Mouse (Mus musculus) limb, embryonic 15.5 days (tissue): ENCODE data around the gene Traip. TPM values are rescaled to one million over a fixed set of nuclear protein-coding genes. Genes with fewer than 3 reads are reported as not detected.
A peak's percentile ranks its signal among the peaks of the same experiment; 100 is the strongest.

Experiments used
- ATAC-seq: fragments of 200-750 bp; cut with Nextera tagmentation; 2 replicates; pipeline ENCODE4 v1.8.0; 2017; ENCODE audit warnings: low read depth, moderate TSS enrichment; ENCODE audit not compliant: insufficient number of reproducible peaks, low FRiP score, low TSS enrichment
- H3K27ac ChIP-seq: fragments of 300-500 bp; sonication (generic); 2 replicates; pipeline ENCODE4 v1.5.1; 2015; ENCODE audit warnings: moderate library complexity, mild to moderate bottlenecking, inconsistent platforms
- H3K27me3 ChIP-seq: fragments of 300-500 bp; sonication (generic); 2 replicates; pipeline ENCODE4 v1.6.1; 2015; ENCODE audit warnings: inconsistent platforms
- H3K36me3 ChIP-seq: fragments of 300-500 bp; sonication (generic); 2 replicates; pipeline ENCODE4 v1.6.1; 2015; ENCODE audit warnings: inconsistent platforms
- H3K4me1 ChIP-seq: fragments of 300-500 bp; sonication (generic); 2 replicates; pipeline ENCODE4 v1.6.1; 2015; ENCODE audit warnings: inconsistent platforms
- H3K4me2 ChIP-seq: fragments of 300-500 bp; sonication (generic); 2 replicates; pipeline ENCODE4 v1.6.1; 2015; ENCODE audit warnings: mild to moderate bottlenecking, inconsistent platforms
- H3K4me3 ChIP-seq: fragments of 300-500 bp; sonication (generic); 2 replicates; pipeline ENCODE4 v1.5.1; 2015; ENCODE audit warnings: mild to moderate bottlenecking, inconsistent platforms
- H3K9ac ChIP-seq: fragments of 300-500 bp; sonication (generic); 2 replicates; pipeline ENCODE4 v1.6.1; 2015; ENCODE audit warnings: inconsistent platforms
- H3K9me3 ChIP-seq: fragments of 300-500 bp; sonication (generic); 2 replicates; pipeline ENCODE4 v1.6.1; 2016; ENCODE audit warnings: inconsistent platforms
- WGBS: fragments of 180-500 bp; shearing (Covaris S2); methylation state at CpG from one replicate; pipeline ENCODE4 v1.1.7; 2015; 5-methylcytosine and 5-hydroxymethylcytosine counted together
- polyA plus RNA-seq: library from polyadenylated mRNA; unstranded; fragments of >200 nt; fragmentation: Nextera tagmentation; extraction: Ambion mirVana; gene quantifications from 2 replicates; pipeline ENCODE4 v1.2.1, GENCODE M21; 2015

Traip gene
- polyA plus RNA-seq, 1 experiment from 2014 or later: 19.5 TPM

- Histone ChIP-seq H3K4me3 (no peak overlapping the region), H3K9me3 (no peaks in the 10 kb centered on the region), H3K27ac (no peak overlapping the region), H3K27me3 (no peaks in the 10 kb centered on the region), H3K4me2 (no peak overlapping the region), H3K36me3 (0 out of 2 replicates have a peak, but pooled peaks cover 2% of the 10 kb centered on the region), H3K9ac (no peak overlapping the region), H3K4me1 (peaks cover 38% of the 10 kb centered on the region)
- 42% methylated on average over 3 of the region's 3 CpGs for WGBS
- ATAC-seq: no peak
These were observed 38.0 kb downstream of the Traip start for GRCm38 (mm10) chr9:107987950-107988349.

- WGBS: 35% methylated on average over 2 of the region's 2 CpGs
- Histone ChIP-seq H3K27ac (no peak within 1 kb of the TSS), H3K9ac (no peak within 1 kb of the TSS), H3K4me3 (no peak within 1 kb of the TSS), H3K4me2 (no peak within 1 kb of the TSS), H3K27me3 (no peaks in the 10 kb centered on the region), H3K36me3 (no peaks in the 10 kb centered on the region), H3K9me3 (no peaks in the 10 kb centered on the region), H3K4me1 (peaks cover 13% of the 10 kb centered on the region)
- no peak for ATAC-seq
These were observed 42.3 kb downstream of the Traip start, which contains the start of gene Cdhr4 for GRCm38 (mm10) chr9:107992197-107992596. Gene Cdhr4, plus strand, starts transcription at chr9:107992497.

GRCm38 (mm10) chr9:107993013-107993412 is 43.1 kb downstream of the Traip start:
- H3K4me3 ChIP-seq: no peak overlapping the region
- H3K9me3 ChIP-seq: no peaks in the 10 kb centered on the region
- no peak overlapping the region for H3K9ac ChIP-seq
- no peak overlapping the region for H3K27ac ChIP-seq
- H3K27me3 ChIP-seq: no peaks in the 10 kb centered on the region
- no peak overlapping the region for H3K4me2 ChIP-seq
- WGBS: 84% methylated on average over 11 of the region's 11 CpGs
- ATAC-seq: no peak
- H3K4me1 ChIP-seq: 0 out of 2 replicates have a peak, but pooled peaks cover 6% of the 10 kb centered on the region
- no peaks in the 10 kb centered on the region for H3K36me3 ChIP-seq

GRCm38 (mm10) chr9:107994464-107994863 is 44.5 kb downstream of the Traip start:
- Histone ChIP-seq H3K36me3 (no peaks in the 10 kb centered on the region), H3K27ac (no peak overlapping the region), H3K4me3 (no peak overlapping the region), H3K9me3 (no peaks in the 10 kb centered on the region), H3K4me1 (0 out of 2 replicates have a peak, but pooled peaks cover 5% of the 10 kb centered on the region), H3K27me3 (no peaks in the 10 kb centered on the region), H3K4me2 (no peak overlapping the region), H3K9ac (0 out of 2 replicates have a peak overlapping the region, but pooled peaks have one; percentile 15)
- 50% methylated on average over 2 of the region's 2 CpGs for WGBS
- no peak for ATAC-seq

- Histone ChIP-seq H3K4me2 (no peak overlapping the region), H3K4me3 (no peak overlapping the region), H3K27me3 (no peaks in the 10 kb centered on the region), H3K27ac (no peak overlapping the region), H3K36me3 (no peaks in the 10 kb centered on the region), H3K4me1 (0 out of 2 replicates have a peak, but pooled peaks cover 5% of the 10 kb centered on the region), H3K9me3 (no peaks in the 10 kb centered on the region), H3K9ac (no peak overlapping the region)
- ATAC-seq: no peak
- 91% methylated on average over 21 of the region's 21 CpGs for WGBS
These were observed 45.6 kb downstream of the Traip start for GRCm38 (mm10) chr9:107995513-107995912.

GRCm38 (mm10) chr9:107996049-107996448 is 46.1 kb downstream of the Traip start, which contains the start of gene Gm20662:
Gene Gm20662, plus strand, starts transcription at chr9:107996349.
- no peak for ATAC-seq
- Histone ChIP-seq H3K27me3 (no peaks in the 10 kb centered on the region), H3K36me3 (no peaks in the 10 kb centered on the region), H3K27ac (no peak within 1 kb of the TSS), H3K4me2 (no peak within 1 kb of the TSS), H3K4me3 (no peak within 1 kb of the TSS), H3K4me1 (0 out of 2 replicates have a peak, but pooled peaks cover 5% of the 10 kb centered on the region), H3K9ac (no peak within 1 kb of the TSS), H3K9me3 (no peaks in the 10 kb centered on the region)
- WGBS: 87% methylated on average over 5 of the region's 5 CpGs

- WGBS: under 1% methylated on average over 51 of the region's 51 CpGs
- H3K9ac ChIP-seq: peak within 1 kb of the TSS; percentile 92
- H3K27me3 ChIP-seq: no peaks in the 10 kb centered on the region
- ATAC-seq: peak; percentile 100
- peaks cover 25% of the 10 kb centered on the region for H3K4me1 ChIP-seq
- H3K27ac ChIP-seq: peak within 1 kb of the TSS; percentile 95
- no peaks in the 10 kb centered on the region for H3K9me3 ChIP-seq
- H3K4me3 ChIP-seq: peak within 1 kb of the TSS; percentile 73
- H3K4me2 ChIP-seq: peak within 1 kb of the TSS; percentile 69
- no peaks in the 10 kb centered on the region for H3K36me3 ChIP-seq
These were observed 52.2 kb downstream of the Traip start, which contains the start of gene Ip6k1 for GRCm38 (mm10) chr9:108001922-108002770. Gene Ip6k1, plus strand, starts transcription at chr9:108002501.

GRCm38 (mm10) chr9:108002778-108003530 is 53.0 kb downstream of the Traip start:
- H3K27me3 ChIP-seq: no peaks in the 10 kb centered on the region
- peaks cover 25% of the 10 kb centered on the region for H3K4me1 ChIP-seq
- peak overlapping the region; percentile 92 for H3K9ac ChIP-seq
- H3K4me3 ChIP-seq: peak overlapping the region; percentile 73
- peak overlapping the region; percentile 69 for H3K4me2 ChIP-seq
- H3K27ac ChIP-seq: peak overlapping the region; percentile 95
- WGBS: under 1% methylated on average over 50 of the region's 50 CpGs
- 0 out of 2 replicates have a peak, but pooled peaks cover under 1% of the 10 kb centered on the region for H3K36me3 ChIP-seq
- ATAC-seq: peak; percentile 35; the same call in 1 of the 2 replicates
- H3K9me3 ChIP-seq: no peaks in the 10 kb centered on the region

GRCm38 (mm10) chr9:108003531-108003890 is 53.6 kb downstream of the Traip start:
- ATAC-seq: no peak
- 0 out of 2 replicates have a peak, but pooled peaks cover 5% of the 10 kb centered on the region for H3K36me3 ChIP-seq
- H3K4me2 ChIP-seq: peak overlapping the region; percentile 69
- peak overlapping the region; percentile 95 for H3K27ac ChIP-seq
- no peaks in the 10 kb centered on the region for H3K27me3 ChIP-seq
- 4% methylated on average over 8 of the region's 8 CpGs for WGBS
- H3K4me3 ChIP-seq: peak overlapping the region; percentile 73
- H3K4me1 ChIP-seq: peaks cover 28% of the 10 kb centered on the region
- H3K9me3 ChIP-seq: no peaks in the 10 kb centered on the region
- peak overlapping the region; percentile 92 for H3K9ac ChIP-seq

GRCm38 (mm10) chr9:108008041-108008440 is 58.1 kb downstream of the Traip start:
- H3K4me1 ChIP-seq: peaks cover 21% of the 10 kb centered on the region
- H3K27ac ChIP-seq: no peak overlapping the region
- 89% methylated on average over 5 of the region's 5 CpGs for WGBS
- H3K4me2 ChIP-seq: no peak overlapping the region
- peaks cover 8% of the 10 kb centered on the region; the same call in 1 of the 2 replicates for H3K36me3 ChIP-seq
- no peak for ATAC-seq
- no peaks in the 10 kb centered on the region for H3K9me3 ChIP-seq
- H3K27me3 ChIP-seq: no peaks in the 10 kb centered on the region
- H3K9ac ChIP-seq: no peak overlapping the region
- no peak overlapping the region for H3K4me3 ChIP-seq

GRCm38 (mm10) chr9:108010385-108010784 is 60.4 kb downstream of the Traip start:
- no peak overlapping the region for H3K27ac ChIP-seq
- peaks cover 12% of the 10 kb centered on the region for H3K36me3 ChIP-seq
- ATAC-seq: no peak
- no peak overlapping the region for H3K4me3 ChIP-seq
- no peaks in the 10 kb centered on the region for H3K9me3 ChIP-seq
- 0 out of 2 replicates have a peak, but pooled peaks cover 4% of the 10 kb centered on the region for H3K4me1 ChIP-seq
- no peak overlapping the region for H3K4me2 ChIP-seq
- no peaks in the 10 kb centered on the region for H3K27me3 ChIP-seq
- H3K9ac ChIP-seq: no peak overlapping the region
